Mouse (Mus musculus) lung, postnatal 0 days (tissue): ENCODE measurements at regions not wholly inside any gene's neighbourhood (a gene's known extent, or its start where the extent isn't known, plus 50 kb on each side); places are given as distances from the start of the nearest gene placed in this dataset.

Experiments
- CTCF ChIP-seq: IDR thresholded peaks from 2 replicates; pipeline ENCODE4 v1.5.1; 2016; ENCODE audit warnings: antibody characterized with exemption, mild to moderate bottlenecking
- EP300 ChIP-seq: IDR thresholded peaks from 2 replicates; pipeline ENCODE4 v1.6.1; 2016; ENCODE audit warnings: antibody characterized with exemption, mild to moderate bottlenecking, control low read depth

DNA sequence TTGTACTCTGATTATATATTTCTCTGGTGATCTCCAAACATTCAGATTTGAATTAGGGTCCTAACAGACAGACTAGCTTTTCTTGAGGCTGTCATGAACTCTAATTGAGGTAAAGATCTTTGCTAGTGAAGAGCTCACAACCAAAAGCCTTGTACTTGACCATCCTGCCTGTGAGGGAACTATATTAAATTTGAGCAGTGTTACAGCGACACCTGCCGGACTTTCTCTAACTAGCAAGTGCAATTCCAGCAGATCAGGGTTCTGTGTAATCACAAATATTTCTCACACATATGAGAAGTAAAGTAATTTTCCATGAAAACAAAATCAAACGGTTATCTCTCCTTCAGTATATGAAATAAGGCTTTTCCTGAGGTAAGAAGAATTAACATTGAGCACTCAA lies 459.6 kb downstream of the Ets1 start:
- TF ChIP-seq CTCF (peak; percentile 84), EP300 (no peak)
